Mouse (Mus musculus) heart, embryonic 16.5 days (tissue): ENCODE results near the gene Cox5b. TPM values are rescaled to one million over a fixed set of nuclear protein-coding genes. Genes with fewer than 3 reads are reported as not detected.

Experiments
- ATAC-seq: fragments of 200-750 bp; cut with Nextera tagmentation; replicated peaks from 2 replicates; pipeline ENCODE4 v1.8.0; 2017; ENCODE audit warnings: moderate number of reproducible peaks; ENCODE audit not compliant: insufficient read depth, low FRiP score; ENCODE audit errors: extremely low read depth
- H3K27ac ChIP-seq: fragments of 300-500 bp; sonication (generic); 2 replicates; pipeline ENCODE4 v1.5.1; 2014; ENCODE audit warnings: mild to moderate bottlenecking, low read length, control low read depth, moderate library complexity
- H3K27me3 ChIP-seq: fragments of 300-500 bp; sonication (generic); 2 replicates; pipeline ENCODE4 v1.6.1; 2014; ENCODE audit warnings: low read length, mixed read lengths; ENCODE audit not compliant: control insufficient read depth, insufficient read depth
- H3K36me3 ChIP-seq: fragments of 300-500 bp; sonication (generic); 2 replicates; pipeline ENCODE4 v1.6.1; 2014; ENCODE audit not compliant: control insufficient read depth, insufficient read depth
- H3K4me1 ChIP-seq: fragments of 300-500 bp; sonication (generic); 2 replicates; pipeline ENCODE4 v1.6.1; 2014; ENCODE audit warnings: low read length, mixed read lengths; ENCODE audit not compliant: control insufficient read depth, insufficient read depth
- H3K4me2 ChIP-seq: fragments of 300-500 bp; sonication (generic); 2 replicates; pipeline ENCODE4 v1.6.1; 2014; ENCODE audit warnings: low read depth, mild to moderate bottlenecking, control low read depth, low read length
- H3K4me3 ChIP-seq: fragments of 300-500 bp; sonication (generic); 2 replicates; pipeline ENCODE4 v1.5.1; 2014; ENCODE audit warnings: mild to moderate bottlenecking, control low read depth, low read length
- H3K9ac ChIP-seq: fragments of 300-500 bp; sonication (generic); 2 replicates; pipeline ENCODE4 v1.6.1; 2014; ENCODE audit warnings: low read length, control low read depth
- H3K9me3 ChIP-seq: fragments of 300-500 bp; sonication (generic); replicated peaks from 2 replicates; pipeline ENCODE4 v1.6.1; 2016; ENCODE audit warnings: low read length; ENCODE audit not compliant: control insufficient read depth
- WGBS: fragments of 180-500 bp; shearing (Covaris S2); extraction: QIAGEN DNeasy Blood & Tissue Kit; methylation state at CpG from one replicate; pipeline ENCODE4 v1.1.7; 2014; 5-methylcytosine and 5-hydroxymethylcytosine counted together
- polyA plus RNA-seq: library from polyadenylated mRNA; unstranded; fragments of >200 nt; fragmentation: Nextera tagmentation; extraction: Ambion mirVana; gene quantifications from 2 replicates; pipeline ENCODE4 v1.2.1, GENCODE M21; 2015

Gene Cox5b
- 1,342 and 1,400 TPM in 2 replicates for polyA plus RNA-seq

DNA sequence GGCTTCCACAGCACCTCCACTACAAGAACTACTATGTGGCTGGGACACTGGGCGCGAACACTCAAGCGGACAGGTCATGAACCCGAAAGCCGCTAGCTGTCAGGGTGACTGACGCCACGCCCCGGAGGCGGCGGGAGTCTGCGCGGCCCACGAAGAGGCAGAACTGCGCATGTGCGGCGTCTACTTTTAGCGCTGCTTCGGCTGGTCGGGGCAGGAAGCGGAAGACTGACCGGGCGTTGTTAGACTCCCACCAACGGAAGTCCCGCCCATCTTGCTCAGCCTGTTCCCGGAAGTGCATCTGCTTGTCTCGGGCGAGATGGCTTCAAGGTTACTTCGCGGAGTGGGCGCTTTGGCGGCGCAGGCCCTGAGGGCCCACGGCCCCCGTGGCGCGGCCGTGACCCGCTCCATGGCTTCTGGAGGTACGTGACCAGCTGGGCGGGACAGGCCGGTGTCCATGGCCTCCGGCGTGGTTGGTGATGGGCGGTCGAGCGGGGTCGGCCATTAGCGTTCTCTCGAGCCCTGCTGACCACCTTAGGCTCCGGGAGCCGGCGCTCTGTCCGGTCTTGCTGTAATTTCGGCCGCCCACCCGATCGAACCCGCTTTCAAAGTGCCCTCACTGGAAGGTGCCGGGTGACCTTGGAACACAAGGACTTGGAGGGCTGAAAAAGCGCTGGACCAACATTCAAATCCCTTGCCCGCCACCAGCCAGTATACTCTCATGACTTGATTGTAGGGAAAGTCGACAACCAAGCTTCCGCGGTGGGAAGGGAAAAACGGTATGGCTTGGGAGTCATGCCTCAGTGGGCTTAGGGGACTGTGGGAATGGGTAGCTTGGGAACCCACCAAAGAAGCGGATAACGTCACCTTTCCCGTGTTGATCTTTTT is at the start of gene Cox5b:
TSS of gene Cox5b (plus strand) at position 179 of the 885 bp plus-strand sequence.
- Histone ChIP-seq H3K4me3 (peak within 1 kb of the TSS; percentile 92), H3K4me2 (peak within 1 kb of the TSS; percentile 71), H3K9me3 (no peaks in the 10 kb centered on the region), H3K27me3 (no peaks in the 10 kb centered on the region), H3K9ac (peak within 1 kb of the TSS; percentile 94), H3K27ac (peak within 1 kb of the TSS; percentile 85), H3K4me1 (peaks cover 9% of the 10 kb centered on the region), H3K36me3 (peaks cover 18% of the 10 kb centered on the region)
- ATAC-seq, result peak; percentile 94
- 1% methylated on average over 68 of the region's 68 CpGs for WGBS

DNA sequence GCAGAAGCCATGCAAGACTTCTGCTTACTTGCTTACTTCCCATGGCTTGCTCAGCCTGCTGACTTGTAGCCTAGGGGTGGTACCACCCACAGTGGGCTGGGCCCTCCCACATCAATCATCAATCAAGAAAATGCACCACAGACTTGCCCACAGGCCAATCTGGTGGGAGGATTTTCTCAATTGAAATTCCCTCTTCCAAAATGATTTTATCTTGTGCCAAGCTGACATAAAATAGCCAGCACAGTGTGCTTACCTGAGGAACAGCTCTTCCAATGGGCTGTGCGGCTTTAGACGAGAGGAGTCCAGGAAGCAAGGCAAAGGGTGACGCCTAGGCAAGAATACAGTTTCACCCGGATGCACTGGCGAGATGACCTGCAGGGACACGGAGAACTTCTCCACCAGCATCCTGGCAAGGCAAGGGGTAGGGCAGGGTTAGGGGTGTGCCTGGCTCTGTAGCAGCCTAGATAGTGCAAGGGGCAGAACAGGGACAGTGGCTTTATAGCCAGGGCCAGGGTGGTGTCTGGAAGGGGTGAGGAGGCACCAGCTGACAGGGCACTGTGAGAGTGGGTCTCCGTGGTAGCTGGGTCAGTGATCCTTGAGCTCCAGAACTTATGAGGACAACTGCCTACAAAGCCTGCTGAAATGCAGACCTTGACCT is 47.2 kb upstream of the Cox5b start:
- WGBS, result 85% methylated on average over 7 of the region's 7 CpGs
- Histone ChIP-seq H3K9me3 (no peaks in the 10 kb centered on the region), H3K4me1 (peaks cover 8% of the 10 kb centered on the region), H3K4me3 (no peak overlapping the region), H3K36me3 (no peaks in the 10 kb centered on the region), H3K9ac (no peak overlapping the region), H3K27me3 (no peaks in the 10 kb centered on the region), H3K4me2 (no peak overlapping the region), H3K27ac (no peak overlapping the region)
- ATAC-seq, result no peak

GRCm38 (mm10) chr1:36644615-36645007 is 46.6 kb upstream of the Cox5b start:
- no peak overlapping the region for H3K4me2 ChIP-seq

GRCm38 (mm10) chr1:36646285-36646684 is 45.0 kb upstream of the Cox5b start:
- no peaks in the 10 kb centered on the region for H3K27me3 ChIP-seq
- H3K36me3 ChIP-seq, result no peaks in the 10 kb centered on the region
- no peak for ATAC-seq
- no peaks in the 10 kb centered on the region for H3K9me3 ChIP-seq
- no peak overlapping the region for H3K27ac ChIP-seq
- WGBS, result 72% methylated on average over 3 of the region's 3 CpGs
- peaks cover 6% of the 10 kb centered on the region for H3K4me1 ChIP-seq
- no peak overlapping the region for H3K9ac ChIP-seq
- H3K4me3 ChIP-seq, result no peak overlapping the region
- no peak overlapping the region for H3K4me2 ChIP-seq

More at GRCm38 (mm10) chr1:36644615-36645007, 46.6 kb upstream of the Cox5b start:
- no peak for ATAC-seq
- Histone ChIP-seq H3K4me1 (peaks cover 8% of the 10 kb centered on the region), H3K9me3 (no peaks in the 10 kb centered on the region), H3K4me3 (no peak overlapping the region), H3K27me3 (no peaks in the 10 kb centered on the region), H3K9ac (no peak overlapping the region), H3K36me3 (no peaks in the 10 kb centered on the region), H3K27ac (no peak overlapping the region)
- 81% methylated on average over 9 of the region's 9 CpGs for WGBS

DNA sequence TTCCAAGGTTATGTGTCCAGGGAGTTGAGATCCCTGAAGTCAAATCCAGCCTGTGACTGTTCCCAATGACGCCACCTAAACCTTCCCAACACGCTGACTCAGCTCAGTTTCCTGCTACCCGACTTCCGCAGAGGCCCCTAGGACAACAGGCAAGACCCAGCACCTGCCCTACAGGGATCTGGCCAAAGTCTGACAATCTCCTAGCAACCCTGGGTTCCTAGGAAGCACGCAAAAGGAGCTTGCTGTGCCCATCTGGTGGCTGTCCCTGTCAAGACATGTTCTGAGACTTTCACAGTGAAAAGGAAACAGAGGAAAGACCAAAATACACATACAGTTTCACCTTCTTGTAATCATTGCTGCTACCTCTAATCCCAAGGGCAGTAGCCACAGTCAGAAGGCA is 43.6 kb upstream of the Cox5b start:
- Histone ChIP-seq H3K36me3 (no peaks in the 10 kb centered on the region), H3K9me3 (no peaks in the 10 kb centered on the region), H3K4me2 (no peak overlapping the region), H3K4me1 (peaks cover 6% of the 10 kb centered on the region), H3K4me3 (no peak overlapping the region), H3K27me3 (no peaks in the 10 kb centered on the region), H3K9ac (no peak overlapping the region), H3K27ac (no peak overlapping the region)
- WGBS, result 52% methylated on average over 5 of the region's 5 CpGs
- ATAC-seq, result no peak

DNA sequence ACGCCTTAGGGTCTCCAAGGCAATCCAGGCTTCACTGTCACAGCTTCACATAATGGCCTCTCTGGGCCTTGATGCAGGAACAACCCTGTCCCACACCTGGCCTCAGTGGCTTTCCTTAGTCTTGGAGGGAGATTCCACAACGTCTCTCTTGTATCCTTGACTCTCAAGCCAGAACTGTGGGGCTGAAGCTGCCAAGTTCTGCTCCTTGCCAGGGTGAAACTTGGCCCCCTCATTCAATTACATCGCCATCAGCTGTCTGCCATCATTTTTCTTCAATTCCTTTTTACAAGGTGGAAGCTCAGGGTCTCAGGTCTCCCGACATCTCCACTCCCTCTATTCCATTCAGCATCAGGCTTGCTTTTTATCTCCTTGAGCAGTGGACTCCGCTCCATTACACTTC is 36.2 kb upstream of the Cox5b start:
- H3K4me1 ChIP-seq, result no peaks in the 10 kb centered on the region
- no peak overlapping the region for H3K9ac ChIP-seq
- no peaks in the 10 kb centered on the region for H3K27me3 ChIP-seq
- no peak overlapping the region for H3K27ac ChIP-seq
- ATAC-seq, result no peak
- no peak overlapping the region for H3K4me3 ChIP-seq
- H3K36me3 ChIP-seq, result no peaks in the 10 kb centered on the region
- 82% methylated on average over 5 of the region's 5 CpGs for WGBS
- no peak overlapping the region for H3K4me2 ChIP-seq
- H3K9me3 ChIP-seq, result no peaks in the 10 kb centered on the region

- no peak overlapping the region for H3K4me3 ChIP-seq
- H3K27ac ChIP-seq, result no peak overlapping the region
- 78% methylated on average over 3 of the region's 3 CpGs for WGBS
- no peak overlapping the region for H3K9ac ChIP-seq
- no peaks in the 10 kb centered on the region for H3K9me3 ChIP-seq
- H3K4me1 ChIP-seq, result no peaks in the 10 kb centered on the region
- H3K36me3 ChIP-seq, result no peaks in the 10 kb centered on the region
- H3K4me2 ChIP-seq, result no peak overlapping the region
- ATAC-seq, result no peak
- H3K27me3 ChIP-seq, result no peaks in the 10 kb centered on the region
These were observed 35.0 kb upstream of the Cox5b start for GRCm38 (mm10) chr1:36656233-36656632.

DNA sequence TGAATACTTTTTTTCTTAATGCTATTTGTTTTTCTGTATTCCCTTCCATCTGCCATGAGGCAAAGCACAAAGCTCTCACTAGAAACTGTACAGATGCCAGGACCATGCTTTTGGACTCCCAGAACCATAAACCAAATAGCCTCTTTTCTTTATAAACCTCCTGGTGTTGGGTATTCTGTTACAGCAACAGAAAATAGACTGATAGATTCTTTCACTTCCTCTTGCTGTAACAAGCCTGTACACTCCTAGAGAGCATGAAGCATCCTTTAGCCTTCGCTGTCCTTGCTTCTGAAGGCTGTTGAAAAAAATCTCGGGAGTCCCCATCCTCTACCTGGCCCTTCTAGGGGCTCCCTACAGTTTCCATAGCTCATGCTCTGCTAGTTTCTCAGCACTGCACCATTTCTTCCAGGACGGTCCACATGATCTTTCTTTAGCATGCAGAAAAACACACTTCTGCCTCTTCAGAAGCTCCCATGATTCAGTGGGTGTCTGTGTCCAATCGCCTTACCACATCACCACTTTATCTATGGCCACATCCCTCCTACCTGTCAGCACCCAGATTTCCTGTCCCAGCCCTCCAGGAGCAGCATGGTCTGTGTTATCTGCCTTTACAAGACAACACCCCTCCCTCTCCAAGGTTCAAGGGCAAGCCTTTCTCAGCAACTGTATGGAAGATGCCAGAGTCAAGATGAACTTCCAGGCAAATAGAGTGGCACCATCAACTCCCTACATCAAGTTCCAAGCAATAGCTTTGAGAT is 33.4 kb upstream of the Cox5b start:
- Histone ChIP-seq H3K27me3 (no peaks in the 10 kb centered on the region), H3K4me3 (no peak overlapping the region), H3K4me2 (no peak overlapping the region), H3K9ac (no peak overlapping the region), H3K27ac (no peak overlapping the region), H3K36me3 (no peaks in the 10 kb centered on the region), H3K4me1 (no peaks in the 10 kb centered on the region), H3K9me3 (no peaks in the 10 kb centered on the region)
- no peak for ATAC-seq
- 50% methylated on average over 4 of the region's 4 CpGs for WGBS
